Mouse (Mus musculus) heart, adult 2 months (tissue): ENCODE results near the gene Marveld3. TPM values are rescaled to one million over a fixed set of nuclear protein-coding genes. Genes with fewer than 3 reads are reported as not detected.

Experiments
- DNase-seq, 2 experiments: peaks; one replicate each; pipeline ENCODE4 v3.0.0; 2021
- H3K27ac ChIP-seq: fragments of 200-600 bp; 2 replicates; pipeline ENCODE4 v1.8.1; 2022
- H3K27me3 ChIP-seq: fragments of 200-500 bp; 2 replicates; pipeline ENCODE4 v1.6.1; 2012; ENCODE audit warnings: mild to moderate bottlenecking, low read length, inconsistent platforms, mixed read lengths; ENCODE audit not compliant: control insufficient read depth, insufficient read depth
- H3K36me3 ChIP-seq: fragments of 200-500 bp; 2 replicates; pipeline ENCODE4 v1.6.1; 2012; ENCODE audit warnings: low read length, inconsistent platforms; ENCODE audit not compliant: control insufficient read depth, insufficient read depth
- H3K4me1 ChIP-seq: fragments of 200-500 bp; 2 replicates; pipeline ENCODE4 v1.6.1; 2011; ENCODE audit warnings: low read length; ENCODE audit not compliant: control insufficient read depth, insufficient read depth
- H3K4me3 ChIP-seq: fragments of 200-600 bp; 2 replicates; pipeline ENCODE4 v1.8.1; 2022
- H3K79me2 ChIP-seq: fragments of 200-500 bp; replicated peaks from 2 replicates; pipeline ENCODE4 v1.6.1; 2012; ENCODE audit warnings: mild to moderate bottlenecking, inconsistent platforms, low read length, moderate library complexity, mixed read lengths; ENCODE audit not compliant: control insufficient read depth, insufficient read depth
- H3K9ac ChIP-seq: fragments of 200-500 bp; 2 replicates; pipeline ENCODE4 v1.6.1; 2012; ENCODE audit warnings: low read depth, mild to moderate bottlenecking, control low read depth, inconsistent platforms, low read length, mixed read lengths
- CTCF ChIP-seq: fragments of 200-600 bp; IDR thresholded peaks from 2 replicates; pipeline ENCODE4 v1.8.1; 2022; ENCODE audit warnings: antibody characterized with exemption, mild to moderate bottlenecking, moderate library complexity
- EP300 ChIP-seq: fragments of 200-500 bp; IDR thresholded peaks from 2 replicates; pipeline ENCODE4 v1.6.1; 2011; ENCODE audit warnings: low read depth, low read length, control low read depth; ENCODE audit not compliant: insufficient read depth
- POLR2A ChIP-seq: fragments of 200-500 bp; IDR thresholded peaks from 2 replicates; pipeline ENCODE4 v1.6.1; 2011; ENCODE audit warnings: mild to moderate bottlenecking, low read depth, low read length, control low read depth; ENCODE audit not compliant: insufficient read depth
- WGBS: fragments of 180-500 bp; shearing (Covaris S2); methylation state at CpG from one replicate; pipeline ENCODE4 v1.1.7; 2018; 5-methylcytosine and 5-hydroxymethylcytosine counted together
- intact Hi-C: fragments of 180-260 bp; cut with DNase I; formaldehyde crosslinking; loops from one replicate; pipeline ENCODE4 v1.15.1; 2025
- polyA plus RNA-seq: library from polyadenylated mRNA; depleted of rRNA; stranded (reverse); fragments of >200 nt; gene quantifications from 2 replicates; pipeline ENCODE4 v1.2.3, GENCODE M21; 2012
- total RNA-seq, 2 experiments: library from RNA; stranded (reverse); gene quantifications; 2 replicates each; pipeline ENCODE4 v1.2.3; 2021

Gene Marveld3
- total and polyA plus RNA-seq, 3 experiments = 0.10 to 0.31 (median 0.11) TPM

- H3K27me3 ChIP-seq = peaks cover 4% of the 10 kb centered on the region
- H3K27ac ChIP-seq = no peak overlapping the region
- H3K4me1 ChIP-seq = no peaks in the 10 kb centered on the region
- H3K79me2 ChIP-seq = no peaks in the 10 kb centered on the region
- DNase-seq = no peak
- H3K36me3 ChIP-seq = no peaks in the 10 kb centered on the region
- no peak overlapping the region for H3K9ac ChIP-seq
- 61% methylated on average over 7 of the region's 7 CpGs for WGBS
- TF ChIP-seq POLR2A (no peak), CTCF (no peak), EP300 (no peak)
- no peak overlapping the region for H3K4me3 ChIP-seq
- intact Hi-C loops = no loop called here
Observed at GRCm38 (mm10) chr8:109952171-109952570, 9.8 kb downstream of the Marveld3 start.

GRCm38 (mm10) chr8:109948285-109948564, 13.8 kb downstream of the Marveld3 start:
- Histone ChIP-seq H3K27me3 (peaks cover 7% of the 10 kb centered on the region), H3K4me3 (no peak overlapping the region), H3K27ac (no peak overlapping the region), H3K9ac (no peak overlapping the region), H3K4me1 (no peaks in the 10 kb centered on the region), H3K36me3 (no peaks in the 10 kb centered on the region), H3K79me2 (no peaks in the 10 kb centered on the region)
- no peak for DNase-seq
- intact Hi-C loops = no loop called here
- no peak for TF ChIP-seq POLR2A
- no peak for TF ChIP-seq CTCF
- no peak for TF ChIP-seq EP300
- 10% methylated on average over 19 of the region's 19 CpGs for WGBS

- intact Hi-C loops = no loop called here
- H3K4me3 ChIP-seq = no peak overlapping the region
- DNase-seq = no peak
- no peak overlapping the region for H3K27ac ChIP-seq
- TF ChIP-seq EP300 (no peak), CTCF (peak; percentile 59)
- H3K4me1 ChIP-seq = no peaks in the 10 kb centered on the region
- no peaks in the 10 kb centered on the region for H3K79me2 ChIP-seq
- H3K27me3 ChIP-seq = peaks cover 7% of the 10 kb centered on the region
- no peak overlapping the region for H3K9ac ChIP-seq
- H3K36me3 ChIP-seq = no peaks in the 10 kb centered on the region
- WGBS = 4% methylated on average over 26 of the region's 26 CpGs
Observed at GRCm38 (mm10) chr8:109947447-109948284, 14.3 kb downstream of the Marveld3 start.

GRCm38 (mm10) chr8:109946272-109946671, 15.7 kb downstream of the Marveld3 start:
- Histone ChIP-seq H3K79me2 (no peaks in the 10 kb centered on the region), H3K27me3 (peaks cover 7% of the 10 kb centered on the region), H3K9ac (no peak overlapping the region), H3K4me3 (no peak overlapping the region), H3K27ac (no peak overlapping the region), H3K36me3 (no peaks in the 10 kb centered on the region), H3K4me1 (no peaks in the 10 kb centered on the region)
- TF ChIP-seq POLR2A (no peak), EP300 (no peak), CTCF (no peak)
- no peak for DNase-seq
- 86% methylated on average over 7 of the region's 7 CpGs for WGBS
- intact Hi-C loops = no loop called here

- H3K9ac ChIP-seq = no peak overlapping the region
- no peak for DNase-seq
- no peak for TF ChIP-seq CTCF
- TF ChIP-seq POLR2A = no peak
- no peak for TF ChIP-seq EP300
- no peaks in the 10 kb centered on the region for H3K79me2 ChIP-seq
- no peaks in the 10 kb centered on the region for H3K4me1 ChIP-seq
- 70% methylated on average over 7 of the region's 7 CpGs for WGBS
- H3K27me3 ChIP-seq = peaks cover 7% of the 10 kb centered on the region
- no peak overlapping the region for H3K4me3 ChIP-seq
- intact Hi-C loops = no loop called here
- H3K27ac ChIP-seq = no peak overlapping the region
- H3K36me3 ChIP-seq = no peaks in the 10 kb centered on the region
Observed at GRCm38 (mm10) chr8:109945694-109946093, 16.3 kb downstream of the Marveld3 start.

GRCm38 (mm10) chr8:109945153-109945632, 16.8 kb downstream of the Marveld3 start:
- Histone ChIP-seq H3K79me2 (no peaks in the 10 kb centered on the region), H3K4me1 (no peaks in the 10 kb centered on the region), H3K4me3 (no peak overlapping the region), H3K36me3 (no peaks in the 10 kb centered on the region), H3K27ac (no peak overlapping the region), H3K9ac (no peak overlapping the region), H3K27me3 (peaks cover 7% of the 10 kb centered on the region)
- TF ChIP-seq EP300 (no peak), CTCF (no peak), POLR2A (no peak)
- DNase-seq = no peak
- intact Hi-C loops = no loop called here
- WGBS = 62% methylated on average over 9 of the region's 9 CpGs
